Mouse (Mus musculus) v-Abl transformed pro-B cells (cell line): ENCODE measurements around the gene Fetub.
"Not testable (repeated sequence)": the region's sequence is repeated elsewhere in the genome, so short reads cannot be mapped to it uniquely, and the experiment has no call there.

ENCODE experiments used
- in situ Hi-C, 2 experiments: fragments of 400-800 bp; cut with MboI; formaldehyde crosslinking; loops; one replicate each; pipeline ENCODE4 v1.15.1; 2025; ENCODE audit not compliant: unreplicated experiment in 2 of 2

Gene Fetub

GRCm38 (mm10) chr16:22899346-22899745, 18.8 kb upstream of the Fetub start:
- in situ Hi-C loops = loop anchor here in 1 of 2 experiments (25.0 kb wide), 1 partner anchor 538 kb away; the partner anchor contains the start of gene Rtp1

- in situ Hi-C loops = loop anchor here in 1 of 2 experiments (25.0 kb wide), 1 partner anchor 537 kb away; the partner anchor contains the start of gene Rtp1
These were observed 18.1 kb upstream of the Fetub start for GRCm38 (mm10) chr16:22899866-22900570.

- in situ Hi-C loops = no loop called here
These were observed 16.8 kb upstream of the Fetub start for GRCm38 (mm10) chr16:22901326-22901725.

GRCm38 (mm10) chr16:22909290-22909689, 8.8 kb upstream of the Fetub start:
- in situ Hi-C loops = no loop called here

- in situ Hi-C loops = no loop called here
These were observed 6.1 kb upstream of the Fetub start for GRCm38 (mm10) chr16:22911986-22912385.

GRCm38 (mm10) chr16:22912886-22913285, 5.2 kb upstream of the Fetub start:
- in situ Hi-C loops = no loop called here

- in situ Hi-C loops = no loop called here
These were observed 3.9 kb upstream of the Fetub start for GRCm38 (mm10) chr16:22914276-22914675.

GRCm38 (mm10) chr16:22918664-22919312, 654 bp downstream of the Fetub start:
- in situ Hi-C loops = no loop called here

- in situ Hi-C loops = no loop called here
These were observed 2.1 kb downstream of the Fetub start for GRCm38 (mm10) chr16:22919971-22920854.

GRCm38 (mm10) chr16:22921761-22922160, 3.6 kb downstream of the Fetub start:
- in situ Hi-C loops = no loop called here

GRCm38 (mm10) chr16:22922433-22922832, 4.3 kb downstream of the Fetub start:
- in situ Hi-C loops = no loop called here

- in situ Hi-C loops = no loop called here
These were observed 11.4 kb downstream of the Fetub start for GRCm38 (mm10) chr16:22929575-22929974.

- in situ Hi-C loops = no loop called here
These were observed 13.5 kb downstream of the Fetub start for GRCm38 (mm10) chr16:22931431-22932200.

GRCm38 (mm10) chr16:22937631-22938030, 19.5 kb downstream of the Fetub start:
- in situ Hi-C loops = no loop called here

- in situ Hi-C loops = no loop called here
These were observed 20.4 kb downstream of the Fetub start for GRCm38 (mm10) chr16:22938541-22938940.

GRCm38 (mm10) chr16:22939120-22939695, 21.1 kb downstream of the Fetub start:
- in situ Hi-C loops = no loop called here

- in situ Hi-C loops = not testable (repeated sequence)
These were observed 23.8 kb downstream of the Fetub start for GRCm38 (mm10) chr16:22941825-22942476.

GRCm38 (mm10) chr16:22947371-22947770, 29.2 kb downstream of the Fetub start:
- in situ Hi-C loops = no loop called here

- in situ Hi-C loops = loop anchor here (5.0 to 10.0 kb wide), 3 partner anchors 74 to 646 kb away; no protein-coding TSS in a partner anchor
These were observed 32.8 kb downstream of the Fetub start, which contains the start of gene Hrg for GRCm38 (mm10) chr16:22950840-22951395. Gene Hrg (plus strand): TSS chr16:22951072.
